Mouse (Mus musculus): ENCODE measurements around the gene Cacna1g. TPM values are rescaled to one million over a fixed set of nuclear protein-coding genes. Genes with fewer than 3 reads are reported as not detected.

Cacna1g gene
- not detected in 4 replicates for total RNA-seq (2023; ENCODE audit: inconsistent age)

DNA sequence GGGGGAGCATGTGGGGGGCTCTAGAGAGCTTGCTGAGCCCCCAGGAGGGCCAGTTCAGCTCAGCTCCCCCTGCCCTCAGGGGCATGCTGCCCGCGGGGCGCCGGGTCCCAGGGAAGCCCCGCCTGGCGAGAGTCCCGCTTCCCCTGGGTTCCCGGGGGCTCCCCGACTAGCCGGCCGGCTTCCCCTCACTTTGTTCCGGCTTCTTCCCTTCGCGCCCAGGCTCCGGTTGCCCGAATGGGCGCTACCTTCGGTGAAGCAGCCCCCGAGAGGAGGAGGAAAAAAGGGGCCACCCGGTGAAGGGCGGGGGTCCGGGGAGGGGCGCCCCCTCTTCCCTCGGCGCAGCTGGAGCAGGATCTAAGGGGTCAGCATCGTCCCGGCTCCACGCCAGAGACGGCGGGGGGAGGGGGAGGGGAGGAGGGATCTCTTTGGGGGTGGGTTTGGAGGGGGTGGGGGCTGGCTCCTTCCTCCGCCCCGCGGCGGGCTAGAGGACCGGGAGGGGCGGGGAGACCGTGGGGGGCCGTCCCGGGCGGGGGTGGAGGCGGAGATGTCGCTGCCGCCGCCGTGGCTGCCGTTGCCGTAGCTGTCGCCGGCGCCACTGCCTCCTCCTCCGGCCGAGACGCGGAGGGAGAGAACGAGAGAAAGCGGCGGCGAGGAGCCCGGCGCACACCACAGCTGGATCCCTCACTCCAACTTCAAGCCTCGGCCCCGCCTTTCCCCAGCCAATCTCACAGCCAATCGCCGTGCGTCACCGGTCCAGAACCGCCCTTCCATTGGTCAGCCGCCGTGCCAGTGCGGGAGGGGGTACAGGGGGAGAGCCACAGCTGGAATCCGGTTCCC lies at the start of gene Cacna1g:
Cacna1g (minus strand) TSS at position 492 of the 837 bp plus-strand sequence.

DNA sequence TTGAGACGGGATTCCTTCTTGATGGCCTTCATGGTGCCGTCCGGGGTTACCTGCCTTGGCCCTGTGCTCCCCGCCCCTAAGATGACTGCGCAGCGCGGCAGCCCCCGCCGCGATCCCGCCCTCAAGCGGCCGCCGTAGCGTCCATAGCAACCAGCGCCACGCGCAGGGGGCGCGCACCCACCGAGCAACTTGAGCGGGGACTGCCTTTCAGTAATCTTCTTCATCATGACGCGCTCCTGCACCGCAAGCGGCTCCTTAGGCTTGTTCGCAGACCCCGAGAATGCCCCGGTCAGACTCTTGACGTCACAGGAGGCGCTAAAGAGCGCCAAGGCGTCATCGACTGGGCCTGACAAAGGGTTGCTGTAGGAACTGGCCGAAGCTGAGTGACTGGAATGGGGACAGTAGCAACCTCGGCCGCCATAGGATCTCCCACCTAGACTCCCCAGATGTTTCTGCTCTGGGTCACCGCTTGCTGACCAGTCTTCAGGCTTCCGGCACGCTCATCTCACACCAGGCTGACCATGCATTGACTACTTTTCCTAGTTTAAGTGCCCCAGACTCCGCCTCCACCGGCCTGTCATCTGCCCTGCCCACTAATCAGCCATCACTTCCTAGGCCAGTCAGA lies 47.3 kb upstream of the Cacna1g start, which contains the start of gene Mycbpap:
Mycbpap (minus strand) TSS at position 524 of the 625 bp plus-strand sequence.

DNA sequence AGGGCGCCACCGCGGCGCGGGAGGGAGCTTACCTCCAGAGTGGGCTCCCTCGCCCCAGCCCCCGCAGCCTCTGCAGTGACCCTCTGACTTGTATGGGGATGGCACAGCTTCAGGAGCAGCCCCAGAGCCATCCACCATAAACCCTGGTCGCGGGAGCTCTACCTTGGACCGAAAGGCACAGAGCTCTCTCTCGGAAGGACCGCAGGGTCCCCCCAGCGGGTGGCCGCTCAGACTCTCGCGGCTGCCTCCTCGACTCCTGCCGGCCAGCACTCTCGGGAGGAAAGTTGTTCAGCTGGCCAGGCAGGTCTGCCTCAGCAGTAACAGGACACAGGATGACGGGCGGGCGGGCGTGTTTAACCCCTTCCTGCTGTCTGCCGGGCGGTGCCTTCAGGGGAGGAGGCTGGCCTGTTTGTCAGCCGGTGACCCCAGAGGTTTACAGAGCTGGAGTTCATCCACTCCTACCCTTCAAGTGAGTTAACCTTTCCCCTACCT lies 25.7 kb upstream of the Cacna1g start, which contains the start of gene Epn3:
Epn3 (minus strand) TSS at position 314 of the 492 bp plus-strand sequence.

DNA sequence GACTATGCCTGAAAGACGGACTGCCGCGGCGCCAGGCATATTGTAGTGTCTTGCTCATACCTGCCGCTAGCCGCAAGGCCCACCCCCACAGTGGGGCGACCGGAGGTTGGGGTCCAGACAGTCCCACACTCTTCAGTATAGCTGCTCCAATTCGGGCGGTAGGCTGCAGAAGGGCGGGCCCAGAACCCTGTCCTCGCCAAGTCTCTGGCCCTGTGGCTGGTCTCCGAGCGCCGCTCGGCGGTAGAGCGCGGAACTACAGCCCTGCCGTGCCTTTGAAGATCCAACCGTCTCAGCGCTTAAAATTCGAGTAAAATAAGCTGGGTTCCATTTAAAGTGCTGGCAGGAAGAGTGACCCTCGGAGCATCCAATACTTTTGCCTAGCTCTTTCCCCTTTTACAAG lies 12.0 kb upstream of the Cacna1g start, which contains the start of gene Spata20:
Spata20 (minus strand) TSS at position 179 of the 400 bp plus-strand sequence.

DNA sequence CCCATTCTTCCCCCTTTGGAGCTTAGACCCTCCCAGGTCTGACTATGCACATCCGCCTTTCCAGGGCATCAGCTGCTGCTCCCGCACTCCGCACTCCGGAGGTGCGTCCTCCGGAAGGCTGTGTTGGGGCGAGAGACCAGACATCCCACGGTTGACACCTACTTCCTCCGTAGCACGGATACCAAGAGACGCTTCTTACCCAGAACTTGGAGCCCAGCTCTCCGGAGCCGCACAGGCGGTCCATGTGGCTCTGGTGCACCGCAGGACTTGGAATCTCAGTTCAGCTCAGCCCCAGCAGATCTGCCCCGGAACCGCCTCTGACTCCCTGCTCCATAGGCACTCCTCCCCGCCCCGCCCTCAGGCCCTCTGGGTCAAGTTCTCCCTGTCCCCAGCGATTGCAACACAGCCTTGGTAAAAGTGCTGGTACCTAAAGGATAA lies 81.3 kb downstream of the Cacna1g start, which contains the start of gene Abcc3:
Abcc3 (minus strand) TSS at position 326 of the 438 bp plus-strand sequence.

Other genes with a start within 250 kb of the Cacna1g start
- not detected in 4 replicates for gene Wfikkn2, start 228.2 kb downstream of the Cacna1g start, total RNA-seq (2023; ENCODE audit: inconsistent age)
- not detected in 4 replicates for gene Gm21885, start 192.3 kb downstream of the Cacna1g start, total RNA-seq (2023; ENCODE audit: inconsistent age)
- 101 to 106 TPM (median 102 TPM) in 4 replicates for gene Luc7l3, start 152.2 kb downstream of the Cacna1g start, total RNA-seq (2023; ENCODE audit: inconsistent age)
- gene Ankrd40, start 146.2 kb downstream of the Cacna1g start, total RNA-seq (2023; ENCODE audit: inconsistent age) = 45.7 to 63.8 TPM (median 50.6 TPM) in 4 replicates
- gene Abcc3, start 81.2 kb downstream of the Cacna1g start, total RNA-seq (2023; ENCODE audit: inconsistent age) = 1.2 to 3.4 TPM (median 2.4 TPM) in 4 replicates
- gene Spata20, start 12.0 kb upstream of the Cacna1g start, total RNA-seq (2023; ENCODE audit: inconsistent age) = not detected in 4 replicates
- not detected in 4 replicates for gene Epn3, start 25.8 kb upstream of the Cacna1g start, total RNA-seq (2023; ENCODE audit: inconsistent age)
- 0.27 to 0.80 TPM (median 0.61 TPM) in 3 of 4 replicates, not detected in the other for gene Mycbpap, start 47.5 kb upstream of the Cacna1g start, total RNA-seq (2023; ENCODE audit: inconsistent age)
- 6.9 to 8.9 TPM (median 7.5 TPM) in 4 replicates for gene Rsad1, start 75.1 kb upstream of the Cacna1g start, total RNA-seq (2023; ENCODE audit: inconsistent age)
- not detected in 4 replicates for gene Chad, start 90.8 kb upstream of the Cacna1g start, total RNA-seq (2023; ENCODE audit: inconsistent age)
- 70.5 to 83.1 TPM (median 77.5 TPM) in 4 replicates for gene Acsf2, start 127.7 kb upstream of the Cacna1g start, total RNA-seq (2023; ENCODE audit: inconsistent age)
- gene Lrrc59, start 155.6 kb upstream of the Cacna1g start, total RNA-seq (2023; ENCODE audit: inconsistent age) = 63.6 to 73.3 TPM (median 67.2 TPM) in 4 replicates
- gene Mrpl27, start 179.6 kb upstream of the Cacna1g start, total RNA-seq (2023; ENCODE audit: inconsistent age) = 17.3 to 27.4 TPM (median 22.4 TPM) in 4 replicates
- gene Eme1, start 179.8 kb upstream of the Cacna1g start, total RNA-seq (2023; ENCODE audit: inconsistent age) = 0.78 to 1.9 TPM (median 1.3 TPM) in 4 replicates
- 12.7 to 19.1 TPM (median 16.7 TPM) in 4 replicates for gene Xylt2, start 203.3 kb upstream of the Cacna1g start, total RNA-seq (2023; ENCODE audit: inconsistent age)
- gene Gm11541, start 230.3 kb upstream of the Cacna1g start, total RNA-seq (2023; ENCODE audit: inconsistent age) = not detected in 4 replicates